Mouse (Mus musculus) cerebellum, adult 2 months (tissue): ENCODE results near the gene Zfyve19.

Source experiments
- CTCF ChIP-seq: fragments of 200-500 bp; IDR thresholded peaks from 2 replicates; pipeline ENCODE4 v1.5.1; 2011; ENCODE audit warnings: low read depth, mild to moderate bottlenecking, control low read depth, low read length, moderate library complexity, borderline replicate concordance; ENCODE audit not compliant: insufficient read depth
- POLR2A ChIP-seq: fragments of 200-500 bp; IDR thresholded peaks from 2 replicates; pipeline ENCODE4 v1.6.1; 2011; ENCODE audit warnings: low read length, control low read depth, borderline replicate concordance; ENCODE audit not compliant: insufficient read depth

DNA sequence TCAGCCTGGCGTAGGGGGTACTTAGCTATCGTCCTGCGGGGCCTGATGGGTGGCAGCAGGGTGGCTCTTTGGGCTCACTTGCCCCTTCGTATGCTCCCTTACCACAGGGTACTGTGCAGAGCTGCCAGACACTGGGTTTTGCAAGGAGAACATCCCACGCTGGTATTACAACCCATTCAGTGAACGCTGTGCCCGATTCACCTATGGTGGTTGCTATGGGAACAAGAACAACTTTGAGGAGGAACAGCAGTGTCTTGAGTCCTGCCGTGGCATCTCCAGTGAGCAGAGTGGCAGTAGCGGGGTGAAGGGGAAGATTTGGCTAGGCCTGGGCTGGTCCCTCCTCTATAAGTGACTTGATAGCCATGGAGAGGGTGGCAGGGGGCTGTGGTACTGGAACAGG lies 39.5 kb downstream of the Zfyve19 start:
- TF ChIP-seq POLR2A (no peak), CTCF (no peak)
